Mouse (Mus musculus) large intestine, adult 2 months (tissue): Measurements from ENCODE around the gene Dclk1. TPM values are rescaled to one million over a fixed set of nuclear protein-coding genes. Genes with fewer than 3 reads are reported as not detected.
"Not testable (repeated sequence)": the region's sequence is repeated elsewhere in the genome, so short reads cannot be mapped to it uniquely, and the experiment has no call there.

ENCODE experiments used
- DNase-seq: peaks from one replicate; pipeline ENCODE4 v3.0.0-alpha.2; 2012; ENCODE audit warnings: low read depth, low spot score
- WGBS: fragments of 180-500 bp; shearing (Covaris S2); methylation state at CpG from one replicate; pipeline ENCODE4 v1.1.7; 2018; 5-methylcytosine and 5-hydroxymethylcytosine counted together
- polyA plus RNA-seq: library from polyadenylated mRNA; depleted of rRNA; stranded (reverse); fragments of >200 nt; gene quantifications from 2 replicates; pipeline ENCODE4 v1.2.3, GENCODE M21; 2012; rRNA removed

The Dclk1 gene
- polyA plus RNA-seq = 1.9 and 4.2 TPM in 2 replicates

DNA sequence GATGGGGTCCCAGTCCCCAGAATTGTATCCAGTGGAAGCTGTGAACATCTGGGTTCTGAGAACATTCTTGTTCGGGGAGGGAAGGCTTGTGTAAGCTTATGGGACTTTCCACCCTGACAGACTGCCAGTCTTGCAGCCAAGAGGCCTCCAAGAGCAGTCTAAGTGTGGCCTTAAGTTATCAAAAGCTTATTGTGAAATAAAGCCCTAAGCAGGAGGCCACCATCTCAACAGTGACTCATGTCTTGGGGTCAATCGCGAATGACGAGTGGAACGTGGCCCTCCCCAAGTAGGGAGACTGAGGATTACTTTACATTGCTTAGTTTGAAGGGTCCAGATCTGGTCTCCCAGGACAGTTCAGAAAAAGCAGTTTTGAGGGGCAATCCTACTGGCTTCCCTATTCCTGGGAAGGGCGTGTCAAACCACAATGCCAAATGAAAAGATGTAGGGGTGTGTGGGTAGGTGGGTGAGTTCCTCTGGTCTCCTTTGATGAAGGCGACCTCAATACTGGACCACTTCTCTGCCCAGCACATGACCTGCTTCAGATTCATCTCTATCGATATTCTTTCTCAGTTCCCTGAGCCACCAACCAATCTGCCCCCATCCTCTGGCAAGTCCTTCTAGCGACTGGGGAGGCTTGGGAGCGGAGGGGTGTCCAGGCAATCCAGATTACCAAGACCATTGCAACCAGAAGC lies at the start of gene Dclk1:
Gene Dclk1, plus strand, starts transcription at position 635 of the 692 bp plus-strand sequence.
- WGBS = 37% methylated on average over 10 of the region's 10 CpGs

DNA sequence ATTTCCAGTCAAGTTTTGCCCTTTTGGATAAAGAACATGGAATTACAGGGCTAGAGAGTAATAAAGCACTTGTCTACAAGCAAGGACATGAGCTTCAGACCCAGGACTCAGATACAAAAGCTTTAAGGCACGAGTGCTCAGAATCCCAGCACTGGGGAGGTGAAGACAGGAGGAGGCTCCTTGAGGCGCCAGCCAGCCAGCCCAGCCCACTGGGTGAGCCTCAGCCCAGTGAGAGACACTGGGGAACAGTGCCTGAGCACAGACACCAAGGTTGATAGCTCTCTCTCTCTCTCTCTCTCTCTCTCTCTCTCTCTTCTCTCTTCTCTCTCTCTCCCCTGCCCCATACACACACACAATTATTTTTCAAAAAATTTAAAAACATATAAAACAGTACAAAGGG lies 48.8 kb upstream of the Dclk1 start:
- no peak for DNase-seq
- WGBS = 64% methylated on average over 2 of the region's 2 CpGs

More for the DNA sequence above, at the start of gene Dclk1:
- no peak for DNase-seq

DNA sequence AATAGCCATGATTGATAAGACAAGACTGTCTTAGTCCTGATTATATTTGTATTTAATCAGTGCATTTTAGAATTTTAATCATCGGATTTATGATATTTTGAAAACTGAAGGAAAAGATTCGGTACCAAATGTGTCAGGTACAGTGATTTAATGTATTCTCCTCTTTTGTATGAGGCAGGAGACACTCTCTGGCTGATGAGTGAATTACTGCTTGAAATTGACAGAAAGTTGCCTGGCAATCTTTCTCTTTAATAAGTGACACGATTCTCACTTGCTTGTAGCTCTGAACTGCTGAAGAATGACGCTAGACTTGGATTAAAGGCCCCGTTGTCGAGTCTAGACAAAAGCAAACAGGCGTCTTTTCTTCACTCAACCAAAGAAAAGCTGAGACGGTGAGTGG lies 47.4 kb upstream of the Dclk1 start:
- 76% methylated on average over 8 of the region's 8 CpGs for WGBS
- DNase-seq = no peak

DNA sequence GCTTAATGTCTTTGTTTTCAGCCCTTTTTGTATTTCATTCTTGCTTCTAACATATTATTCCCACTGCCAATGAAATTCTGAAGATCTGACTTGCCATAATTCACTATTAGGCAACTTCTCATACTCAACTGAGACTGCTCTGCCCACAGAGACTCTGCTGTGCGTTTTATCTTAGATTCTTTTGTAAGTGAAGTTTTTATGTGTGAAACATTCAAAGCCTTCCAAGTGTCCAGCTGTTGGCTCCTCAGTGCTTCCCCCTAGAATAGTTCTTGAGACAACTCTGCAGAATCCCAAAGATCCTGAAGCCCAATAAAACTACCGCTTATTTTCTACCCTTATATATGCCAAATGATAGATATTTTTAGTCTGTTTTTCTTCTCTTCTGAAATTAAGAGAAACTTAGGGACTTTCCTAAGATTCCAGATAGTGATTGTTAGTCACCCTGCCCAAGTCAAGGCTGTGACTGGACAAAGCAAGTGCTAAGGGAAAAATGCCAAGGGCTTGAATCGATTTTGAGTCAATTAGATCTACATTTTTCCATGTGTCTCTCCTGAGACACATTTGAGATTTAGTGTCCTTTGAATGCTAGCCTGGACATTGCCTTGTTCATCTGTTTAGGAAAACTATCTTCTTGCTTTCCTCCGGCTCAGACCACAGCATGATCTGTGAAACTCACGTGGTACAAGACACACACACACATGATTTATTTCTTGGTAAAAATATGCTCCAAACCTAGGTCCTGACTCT lies 46.4 kb upstream of the Dclk1 start:
- no peak for DNase-seq
- WGBS = 71% methylated on average over 5 of the region's 5 CpGs

DNA sequence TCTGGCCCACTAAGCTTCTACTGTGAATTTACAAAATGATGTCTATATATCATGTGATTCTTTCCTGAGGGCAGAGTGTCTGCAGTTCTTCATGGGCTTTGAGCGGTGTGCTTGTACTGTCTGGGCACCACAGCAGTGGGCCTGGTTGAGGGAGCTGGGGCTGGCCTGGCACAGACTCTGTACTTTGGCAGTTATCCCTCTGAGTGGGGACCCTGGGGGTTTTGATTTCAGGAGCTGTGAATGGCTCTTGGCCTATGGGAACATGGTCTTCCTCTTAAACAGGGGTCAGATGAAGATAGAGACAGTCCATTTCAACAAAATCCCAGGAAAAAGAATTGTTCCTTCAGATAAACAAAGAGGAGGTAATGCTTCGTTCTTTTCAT lies 45.8 kb upstream of the Dclk1 start:
- 77% methylated on average over 2 of the region's 2 CpGs for WGBS
- DNase-seq = no peak

DNA sequence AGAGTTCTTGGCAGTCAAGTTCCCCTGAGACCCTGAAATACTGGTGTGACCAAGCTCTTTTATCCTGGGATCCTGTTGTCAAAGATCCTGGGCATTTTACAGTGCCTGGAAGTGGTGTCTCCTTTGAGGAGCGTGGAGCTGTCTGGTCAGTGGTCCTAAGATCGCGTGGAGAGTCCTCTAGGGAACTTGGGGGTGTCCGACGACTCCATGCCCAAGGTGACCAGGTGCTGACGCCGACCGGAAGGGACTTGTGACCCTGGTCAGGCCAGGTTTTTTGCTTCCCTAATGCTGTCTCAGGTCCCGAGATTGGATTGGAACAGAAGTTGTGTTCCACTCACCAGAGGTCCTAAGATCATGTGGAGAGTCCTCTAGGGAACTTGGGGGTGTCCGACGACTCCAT lies 38.5 kb upstream of the Dclk1 start:
- DNase-seq = not testable (repeated sequence)
- 89% methylated on average over 11 of the region's 11 CpGs for WGBS

DNA sequence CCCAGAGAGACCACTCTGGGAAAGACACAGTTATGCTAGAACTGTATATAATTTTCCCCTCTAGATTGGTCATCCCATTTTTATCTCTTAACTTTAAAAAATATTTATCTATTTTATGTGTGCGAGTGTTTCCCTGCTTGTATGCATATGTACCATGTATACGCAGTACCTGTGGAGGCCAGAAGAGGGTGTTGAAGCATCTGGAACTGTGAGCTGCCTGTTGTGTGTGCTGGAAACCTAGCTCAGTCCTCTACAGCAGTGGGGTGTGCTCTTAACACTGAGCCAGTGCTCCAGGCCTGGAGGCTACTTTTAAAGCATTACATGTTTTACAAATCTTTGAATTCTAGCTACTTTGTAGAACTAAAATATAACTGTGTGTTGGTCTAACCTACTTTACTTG lies 35.8 kb upstream of the Dclk1 start:
- DNase-seq = no peak
- 95% methylated on average over 2 of the region's 2 CpGs for WGBS

DNA sequence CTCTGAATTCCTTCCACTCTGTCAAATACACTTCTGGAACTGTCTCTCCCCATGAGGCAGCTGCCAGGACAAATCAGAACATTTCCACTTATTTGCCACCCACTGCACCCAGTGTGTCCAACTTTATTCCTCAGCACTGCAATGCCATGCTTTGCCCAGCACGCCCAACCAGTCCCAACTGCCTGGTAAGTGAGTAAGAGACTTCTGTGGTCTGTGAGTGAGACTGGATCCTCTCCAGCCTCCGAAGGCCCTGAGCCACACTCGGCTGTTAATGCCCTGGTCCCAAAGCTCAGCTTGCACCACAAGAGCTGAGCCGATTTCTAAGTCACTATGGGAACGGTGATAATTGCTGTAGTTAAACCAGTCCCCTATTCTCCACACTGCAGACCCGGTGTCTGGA lies 34.5 kb upstream of the Dclk1 start:
- 66% methylated on average over 6 of the region's 6 CpGs for WGBS
- no peak for DNase-seq

DNA sequence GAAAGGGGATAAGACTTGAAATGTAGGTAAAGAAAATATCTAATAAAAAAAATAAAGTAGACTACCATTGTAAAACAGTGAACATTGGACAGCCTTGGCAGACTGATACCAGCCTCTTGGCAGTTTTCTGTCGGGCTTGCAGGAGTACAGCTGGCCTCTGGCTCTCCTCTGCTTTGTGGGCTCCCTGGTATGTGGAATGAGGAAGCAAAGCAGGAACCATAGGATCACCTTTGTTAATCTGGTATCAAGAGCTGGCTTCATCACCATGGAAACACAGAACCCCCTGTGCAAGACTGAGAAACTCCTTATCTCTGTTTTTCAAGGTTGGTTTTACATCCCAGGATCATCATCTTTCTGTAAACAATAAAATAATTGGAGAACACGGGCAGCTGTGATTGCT lies 29.9 kb upstream of the Dclk1 start:
- no peak for DNase-seq
- 13% methylated on average over 2 of the region's 2 CpGs for WGBS

DNA sequence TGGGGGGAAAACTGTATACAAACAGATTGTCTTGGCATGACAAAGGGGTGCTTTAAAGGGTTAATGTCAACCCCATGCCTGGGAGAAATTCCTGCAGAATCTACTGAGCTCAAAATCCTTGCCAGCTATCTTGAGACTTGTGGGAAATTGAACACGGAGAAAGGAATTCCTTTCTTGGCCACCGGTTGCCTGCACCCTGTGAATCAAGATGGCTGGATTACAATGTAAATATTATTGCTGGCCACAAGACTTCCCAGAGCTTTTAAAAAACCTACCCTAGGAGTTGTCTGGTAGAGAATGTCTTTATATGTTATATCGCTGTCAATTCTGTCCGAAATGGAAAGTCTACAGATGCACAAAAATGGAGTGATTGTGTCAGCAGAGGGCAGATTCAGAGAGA lies 28.4 kb upstream of the Dclk1 start:
- no peak for DNase-seq
- 57% methylated on average over 4 of the region's 4 CpGs for WGBS

DNA sequence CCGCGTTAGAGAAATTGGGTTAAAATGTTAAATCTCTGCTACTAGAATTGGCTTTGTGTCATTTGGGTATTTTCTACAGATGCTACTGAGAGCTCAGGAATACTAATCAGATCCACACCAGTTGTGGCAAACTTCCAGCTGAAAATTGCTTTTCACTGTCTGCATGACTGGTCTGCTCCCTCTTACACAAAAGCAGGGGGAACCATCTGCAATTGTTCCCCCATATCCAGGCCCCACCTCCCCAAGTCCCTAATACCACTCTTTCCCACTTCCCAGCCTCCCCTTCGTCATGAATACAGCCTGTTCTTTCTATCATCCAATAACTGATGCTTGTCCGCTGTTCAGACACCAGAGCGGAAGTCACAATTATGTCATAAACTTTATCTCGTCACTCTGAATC lies 27.8 kb upstream of the Dclk1 start:
- no peak for DNase-seq

DNA sequence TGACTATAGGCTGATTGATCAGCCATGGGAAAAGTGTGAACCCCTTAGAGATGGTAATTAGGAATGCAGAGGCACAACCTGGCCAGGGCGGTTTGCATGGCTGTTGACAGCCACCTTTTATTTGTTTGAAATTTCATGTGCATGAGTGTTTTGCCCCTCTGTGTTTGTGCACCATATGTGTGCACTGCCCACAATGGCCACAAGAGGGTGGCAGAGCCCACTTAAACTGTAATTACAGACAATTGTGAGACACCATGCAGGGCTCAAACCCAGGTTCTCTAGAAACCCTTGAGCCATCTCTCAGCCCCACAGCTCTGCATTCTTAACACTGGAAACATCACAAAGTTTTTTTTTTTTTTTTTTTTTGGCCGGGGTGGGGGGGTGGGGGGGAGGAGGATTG lies 19.7 kb upstream of the Dclk1 start:
- no peak for DNase-seq
- WGBS = 93% methylated on average over 2 of the region's 2 CpGs

More for the DNA sequence above, 27.8 kb upstream of the Dclk1 start:
- 57% methylated on average over 6 of the region's 6 CpGs for WGBS

DNA sequence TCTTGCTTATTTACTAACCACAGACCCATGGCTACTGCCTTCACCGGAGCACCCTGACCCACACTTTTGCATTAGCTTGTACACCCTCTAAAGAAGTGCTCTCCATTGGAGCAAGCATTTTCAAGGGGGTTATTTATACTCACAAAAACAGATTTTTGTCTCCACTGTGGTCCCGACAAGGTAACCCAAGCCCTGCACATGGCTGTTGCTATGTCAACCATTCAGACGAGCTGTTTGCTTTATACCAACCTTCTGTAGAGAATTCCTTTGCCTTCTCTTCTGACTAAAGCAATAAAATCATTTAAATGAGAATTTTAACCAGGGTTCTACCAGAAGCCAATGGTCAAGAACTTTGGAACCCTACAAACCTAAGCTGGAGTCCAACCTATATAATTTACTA lies 18.3 kb upstream of the Dclk1 start:
- DNase-seq = no peak
- 65% methylated on average over 3 of the region's 3 CpGs for WGBS

DNA sequence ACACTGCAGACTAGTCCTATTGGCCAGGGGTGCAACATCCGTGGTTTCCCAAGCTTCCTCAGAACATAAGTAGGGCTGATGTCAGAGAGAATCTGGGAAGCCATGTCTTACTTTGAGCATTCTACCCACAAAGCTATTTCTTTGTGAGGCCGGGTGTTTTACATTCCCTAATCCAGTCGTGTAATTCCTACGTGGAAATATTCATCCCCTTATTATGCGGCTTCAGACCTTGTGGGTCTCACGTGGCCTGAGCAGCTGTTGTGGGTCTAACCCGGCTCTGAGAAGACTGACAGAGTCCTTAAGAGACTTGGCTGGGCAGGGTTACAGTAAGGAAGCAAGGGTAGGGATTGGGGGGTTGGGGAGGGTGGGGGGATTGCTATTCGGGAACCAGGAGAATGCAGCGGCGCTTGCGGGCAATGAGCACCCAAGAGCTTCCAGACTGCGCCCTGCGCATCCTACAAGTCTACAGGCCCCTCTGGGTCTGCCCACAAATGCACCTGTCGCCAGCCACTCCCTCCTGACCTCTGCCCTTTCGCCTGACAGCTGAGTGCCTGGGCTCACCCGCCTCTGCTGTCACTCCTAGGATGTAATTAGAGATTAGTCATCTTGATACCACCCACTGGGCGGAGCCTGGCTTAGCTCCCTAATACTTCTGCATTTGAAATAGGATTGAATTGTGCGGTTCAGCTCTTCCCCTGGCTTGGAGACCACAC lies 15.5 kb upstream of the Dclk1 start:
- 25% methylated on average over 18 of the region's 18 CpGs for WGBS
- peak; percentile 47 for DNase-seq

DNA sequence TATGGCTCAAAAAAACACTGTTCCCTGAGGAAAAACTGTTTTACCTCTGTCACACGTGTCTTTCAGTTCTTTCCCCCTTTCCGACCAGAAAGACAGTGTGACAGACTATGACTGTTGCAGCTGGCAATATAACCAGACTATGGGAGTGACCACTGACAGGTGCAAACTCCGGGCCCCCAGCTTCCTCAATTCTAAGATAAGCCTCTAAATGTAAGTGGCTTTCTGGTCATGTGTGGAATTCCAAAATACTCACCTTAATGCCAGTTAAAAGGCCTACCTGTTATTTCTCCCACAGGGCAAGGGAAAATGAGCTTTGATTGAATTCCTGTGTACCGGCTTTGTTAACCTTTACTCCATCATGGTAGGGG lies 15.0 kb upstream of the Dclk1 start:
- no peak for DNase-seq
- 20% methylated on average over 4 of the region's 4 CpGs for WGBS

DNA sequence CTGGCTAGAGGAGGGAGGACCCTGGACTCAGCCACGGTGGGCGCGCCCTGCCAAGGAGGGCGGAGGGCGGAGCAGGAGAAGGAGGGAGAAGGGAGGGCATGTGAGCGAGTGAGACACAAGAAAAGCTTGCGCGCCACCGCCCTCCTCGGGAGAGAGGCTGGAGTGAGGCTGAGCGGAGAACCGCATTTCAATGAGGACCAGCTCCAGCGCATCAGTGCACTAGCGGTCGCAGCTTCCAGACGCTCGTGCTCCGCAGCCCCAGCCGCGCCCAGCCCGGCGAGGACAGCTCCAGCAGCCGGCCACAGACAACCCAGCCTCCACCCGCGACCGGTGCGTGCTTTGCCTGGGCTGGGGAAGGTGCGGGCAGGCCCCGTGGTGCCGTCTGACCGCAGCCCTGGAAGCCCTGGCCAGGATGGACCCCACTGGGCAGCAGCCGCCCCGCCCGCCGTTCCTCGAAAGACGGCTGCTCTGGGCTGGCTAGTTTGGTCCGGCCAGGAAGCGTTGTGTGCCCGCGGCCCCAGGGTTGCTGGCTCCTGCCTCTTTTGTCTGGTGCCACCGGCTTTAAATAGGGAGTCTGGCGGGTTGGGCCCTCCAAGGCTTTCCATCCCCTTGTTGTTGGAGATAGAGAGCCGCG lies 375 bp downstream of the Dclk1 start:
- WGBS = 1% methylated on average over 43 of the region's 45 CpGs
- no peak for DNase-seq

DNA sequence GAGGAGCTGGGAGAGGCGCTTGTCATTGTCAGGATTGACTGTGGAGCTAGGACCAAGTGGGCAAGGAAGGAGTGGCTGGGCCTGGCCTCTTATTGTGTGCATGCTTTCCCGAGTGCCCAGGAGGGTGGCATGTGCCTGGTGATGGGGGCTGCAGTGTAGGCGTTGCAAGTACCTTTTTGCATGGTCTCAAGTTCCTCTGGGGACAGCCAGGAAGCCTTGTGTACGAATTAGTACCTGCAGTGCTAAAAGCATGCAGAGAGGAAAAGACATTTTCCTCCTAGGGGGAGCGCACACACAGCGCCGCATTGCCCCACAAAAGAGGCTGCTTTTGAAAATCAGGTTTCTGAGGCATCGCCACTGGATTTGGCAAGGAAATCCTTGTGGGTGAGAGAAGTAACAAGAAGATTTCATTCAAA lies 900 bp downstream of the Dclk1 start:
- DNase-seq = no peak
- WGBS = 9% methylated on average over 8 of the region's 8 CpGs

DNA sequence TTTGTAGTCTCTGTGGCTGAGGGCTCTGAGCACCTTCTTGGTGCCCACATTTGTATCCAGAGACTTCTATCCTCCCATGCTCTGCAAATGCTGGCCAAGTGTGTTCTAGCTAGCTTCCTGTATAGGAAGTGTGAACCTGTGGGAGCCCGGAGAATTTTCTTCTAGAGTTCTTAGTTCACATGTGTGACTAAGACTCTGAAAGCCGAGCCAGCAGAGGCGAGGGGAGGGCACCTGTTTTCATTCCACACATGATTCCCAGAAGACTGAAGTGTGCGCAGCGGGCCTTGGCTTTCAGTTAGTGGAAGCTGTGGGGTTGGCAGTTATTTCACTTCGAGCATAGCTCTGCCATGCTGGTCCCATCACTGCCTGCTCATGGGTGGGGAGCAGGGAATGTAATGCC lies 1.9 kb downstream of the Dclk1 start:
- DNase-seq = no peak
- 85% methylated on average over 6 of the region's 6 CpGs for WGBS

DNA sequence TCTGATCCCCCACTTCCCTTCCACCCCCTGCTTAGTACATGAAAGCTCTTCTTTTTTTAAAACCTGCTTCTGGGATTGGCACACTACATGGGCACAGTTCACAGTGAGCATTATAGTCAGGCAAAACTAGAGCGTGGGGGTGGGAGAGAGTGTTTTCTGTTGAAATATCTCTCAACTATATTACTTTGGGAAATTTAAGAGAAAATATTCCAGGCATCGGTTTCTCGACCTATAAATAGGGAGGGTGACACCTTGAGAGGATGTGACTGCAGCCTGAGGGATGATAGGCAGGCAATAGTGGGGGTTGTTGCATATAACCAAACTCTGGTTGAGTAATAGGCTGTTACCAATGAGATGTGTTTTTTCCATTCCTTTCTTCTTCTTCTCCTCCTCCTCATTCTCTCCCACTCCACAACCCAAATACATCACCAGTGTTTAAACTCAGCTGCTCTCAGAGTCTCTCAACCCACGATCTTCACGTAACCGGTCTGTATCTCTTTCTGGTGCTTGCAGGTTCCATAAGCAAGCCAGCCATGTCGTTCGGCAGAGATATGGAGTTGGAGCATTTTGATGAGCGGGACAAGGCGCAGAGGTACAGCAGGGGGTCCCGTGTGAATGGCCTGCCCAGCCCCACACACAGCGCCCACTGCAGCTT lies 4.6 kb downstream of the Dclk1 start:
- WGBS = 92% methylated on average over 12 of the region's 12 CpGs
- DNase-seq = no peak

DNA sequence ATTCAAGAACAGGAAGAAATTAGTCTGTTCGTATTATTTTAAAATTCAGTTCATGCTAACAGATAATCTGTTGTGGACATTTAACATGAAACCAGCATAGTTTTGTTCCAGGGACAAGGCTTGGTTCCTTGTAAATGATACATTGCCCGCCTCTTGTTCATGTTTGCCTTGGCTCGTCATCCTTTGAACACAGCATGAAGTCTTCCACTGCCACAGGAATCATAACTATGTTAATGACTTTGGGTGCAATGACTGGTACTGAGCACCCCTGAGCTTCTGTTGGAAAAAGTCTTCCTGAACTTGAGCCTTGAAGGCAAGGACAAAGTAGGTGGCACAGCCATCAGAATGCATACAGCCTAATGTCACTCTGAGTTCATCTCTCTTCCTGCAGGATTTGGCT lies 5.9 kb downstream of the Dclk1 start:
- DNase-seq = no peak
- 66% methylated on average over 3 of the region's 3 CpGs for WGBS
